Mouse (Mus musculus) hindbrain, embryonic 11.5 days (tissue): ENCODE results near the gene Tysnd1. TPM values are rescaled to one million over a fixed set of nuclear protein-coding genes. Genes with fewer than 3 reads are reported as not detected.

ENCODE experiments used
- ATAC-seq: fragments of 200-750 bp; cut with Nextera tagmentation; 2 replicates; pipeline ENCODE4 v1.8.0; 2017; ENCODE audit warnings: mild to moderate bottlenecking, moderate TSS enrichment, moderate library complexity; ENCODE audit not compliant: low FRiP score
- DNase-seq: peaks from one replicate; pipeline ENCODE4 v3.0.0-alpha.2; 2015; ENCODE audit warnings: low spot score
- H3K27ac ChIP-seq: fragments of 300-500 bp; sonication (generic); 2 replicates; pipeline ENCODE4 v1.5.1; 2014; ENCODE audit warnings: mild to moderate bottlenecking, low read depth, low read length
- H3K27me3 ChIP-seq: fragments of 300-500 bp; sonication (generic); 2 replicates; pipeline ENCODE4 v1.6.1; 2014; ENCODE audit warnings: mild to moderate bottlenecking, low read length, moderate library complexity, mixed read lengths; ENCODE audit not compliant: control insufficient read depth, insufficient read depth
- H3K36me3 ChIP-seq: fragments of 300-500 bp; sonication (generic); 2 replicates; pipeline ENCODE4 v1.6.1; 2014; ENCODE audit warnings: mild to moderate bottlenecking, low read length, moderate library complexity, mixed read lengths; ENCODE audit not compliant: control insufficient read depth, insufficient read depth
- H3K4me1 ChIP-seq: fragments of 300-500 bp; sonication (generic); replicated peaks from 2 replicates; pipeline ENCODE4 v1.6.1; 2014; ENCODE audit warnings: low read length, mixed read lengths; ENCODE audit not compliant: control insufficient read depth, insufficient read depth
- H3K4me2 ChIP-seq: fragments of 300-500 bp; sonication (generic); replicated peaks from 2 replicates; pipeline ENCODE4 v1.6.1; 2014; ENCODE audit warnings: mild to moderate bottlenecking, low read depth, low read length
- H3K4me3 ChIP-seq: fragments of 300-500 bp; sonication (generic); 2 replicates; pipeline ENCODE4 v1.5.1; 2014; ENCODE audit warnings: low read depth, low read length
- H3K9ac ChIP-seq: fragments of 300-500 bp; sonication (generic); 2 replicates; pipeline ENCODE4 v1.6.1; 2014; ENCODE audit warnings: low read depth, low read length
- H3K9me3 ChIP-seq: fragments of 300-500 bp; sonication (generic); 2 replicates; pipeline ENCODE4 v1.6.1; 2016; ENCODE audit warnings: low read length; ENCODE audit not compliant: control insufficient read depth
- WGBS: fragments of 180-500 bp; shearing (Covaris S2); extraction: QIAGEN DNeasy Blood & Tissue Kit; methylation state at CpG from one replicate; pipeline ENCODE4 v1.1.7; 2014; 5-methylcytosine and 5-hydroxymethylcytosine counted together
- polyA plus RNA-seq: library from polyadenylated mRNA; unstranded; fragments of >200 nt; fragmentation: Nextera tagmentation; extraction: Ambion mirVana; gene quantifications from 2 replicates; pipeline ENCODE4 v1.2.1, GENCODE M21; 2014

Gene Tysnd1
- polyA plus RNA-seq, result 29.6 and 30.7 TPM in 2 replicates

GRCm38 (mm10) chr10:61694870-61695670 lies at the start of gene Tysnd1:
Gene Tysnd1 (plus strand): TSS chr10:61695514.
- Histone ChIP-seq H3K9me3 (no peaks in the 10 kb centered on the region), H3K36me3 (no peaks in the 10 kb centered on the region; the same call in 1 of the 2 replicates), H3K27me3 (no peaks in the 10 kb centered on the region), H3K27ac (peak within 1 kb of the TSS; percentile 36; the same call in 1 of the 2 replicates), H3K4me3 (peak within 1 kb of the TSS; percentile 89), H3K9ac (peak within 1 kb of the TSS; percentile 74), H3K4me1 (peaks cover 12% of the 10 kb centered on the region), H3K4me2 (peak within 1 kb of the TSS; percentile 99)
- WGBS, result under 1% methylated on average over 42 of the region's 42 CpGs
- DNase-seq, result peak; percentile 92
- ATAC-seq, result peak; percentile 98

- DNase-seq (no peak), ATAC-seq (no peak)
- Histone ChIP-seq H3K9ac (no peak overlapping the region), H3K27me3 (no peaks in the 10 kb centered on the region), H3K4me3 (no peak overlapping the region), H3K4me1 (no peaks in the 10 kb centered on the region), H3K9me3 (no peaks in the 10 kb centered on the region), H3K36me3 (no peaks in the 10 kb centered on the region), H3K4me2 (no peak overlapping the region), H3K27ac (no peak overlapping the region)
- 74% methylated on average over 7 of the region's 7 CpGs for WGBS
Measured at GRCm38 (mm10) chr10:61646557-61646956, 48.8 kb upstream of the Tysnd1 start.

GRCm38 (mm10) chr10:61647790-61648736 lies 47.3 kb upstream of the Tysnd1 start, which contains the start of gene Ppa1:
Gene Ppa1 (plus strand): TSS chr10:61648552.
- H3K36me3 ChIP-seq, result no peaks in the 10 kb centered on the region
- DNase-seq, result peak; percentile 94
- no peaks in the 10 kb centered on the region for H3K9me3 ChIP-seq
- peak within 1 kb of the TSS; percentile 84 for H3K4me3 ChIP-seq
- H3K4me1 ChIP-seq, result no peaks in the 10 kb centered on the region
- peak within 1 kb of the TSS; percentile 88 for H3K4me2 ChIP-seq
- ATAC-seq, result peak; percentile 98
- 3% methylated on average over 45 of the region's 50 CpGs for WGBS
- H3K9ac ChIP-seq, result peak within 1 kb of the TSS; percentile 86
- H3K27me3 ChIP-seq, result no peaks in the 10 kb centered on the region
- H3K27ac ChIP-seq, result peak within 1 kb of the TSS; percentile 79

- 1% methylated on average over 48 of the region's 49 CpGs for WGBS
- no peaks in the 10 kb centered on the region for H3K36me3 ChIP-seq
Measured at GRCm38 (mm10) chr10:61648737-61649645, 46.3 kb upstream of the Tysnd1 start.

GRCm38 (mm10) chr10:61654105-61654504 lies 41.2 kb upstream of the Tysnd1 start:
- no peak overlapping the region for H3K4me3 ChIP-seq
- H3K4me2 ChIP-seq, result no peak overlapping the region
- ATAC-seq, result no peak
- H3K9ac ChIP-seq, result no peak overlapping the region
- H3K4me1 ChIP-seq, result no peaks in the 10 kb centered on the region
- H3K9me3 ChIP-seq, result no peaks in the 10 kb centered on the region
- no peak for DNase-seq
- 90% methylated on average over 4 of the region's 4 CpGs for WGBS
- no peaks in the 10 kb centered on the region for H3K27me3 ChIP-seq
- H3K27ac ChIP-seq, result no peak overlapping the region
- no peaks in the 10 kb centered on the region for H3K36me3 ChIP-seq

More at GRCm38 (mm10) chr10:61648737-61649645, 46.3 kb upstream of the Tysnd1 start:
- Histone ChIP-seq H3K9ac (peak overlapping the region; percentile 86), H3K27ac (peak overlapping the region; percentile 79), H3K4me2 (peak overlapping the region; percentile 88), H3K27me3 (no peaks in the 10 kb centered on the region), H3K4me3 (peak overlapping the region; percentile 84), H3K4me1 (no peaks in the 10 kb centered on the region), H3K9me3 (no peaks in the 10 kb centered on the region)
- peak; percentile 82 for ATAC-seq
- no peak for DNase-seq

- DNase-seq, result no peak
- Histone ChIP-seq H3K4me2 (no peak overlapping the region), H3K9ac (no peak overlapping the region), H3K4me1 (no peaks in the 10 kb centered on the region), H3K9me3 (no peaks in the 10 kb centered on the region), H3K36me3 (no peaks in the 10 kb centered on the region), H3K27me3 (no peaks in the 10 kb centered on the region), H3K4me3 (no peak overlapping the region), H3K27ac (no peak overlapping the region)
- no peak for ATAC-seq
- WGBS, result 92% methylated on average over 7 of the region's 7 CpGs
Measured at GRCm38 (mm10) chr10:61654691-61655090, 40.6 kb upstream of the Tysnd1 start.

GRCm38 (mm10) chr10:61655188-61655587 lies 40.1 kb upstream of the Tysnd1 start:
- no peaks in the 10 kb centered on the region for H3K27me3 ChIP-seq
- no peaks in the 10 kb centered on the region for H3K9me3 ChIP-seq
- H3K4me1 ChIP-seq, result no peaks in the 10 kb centered on the region
- no peak for ATAC-seq
- no peak overlapping the region for H3K4me3 ChIP-seq
- 94% methylated on average over 3 of the region's 3 CpGs for WGBS
- H3K4me2 ChIP-seq, result no peak overlapping the region
- DNase-seq, result no peak
- no peak overlapping the region for H3K27ac ChIP-seq
- H3K9ac ChIP-seq, result no peak overlapping the region
- H3K36me3 ChIP-seq, result no peaks in the 10 kb centered on the region
